Mouse (Mus musculus) lung, adult 18-20 months (tissue): ENCODE measurements around the gene Ackr1.
"Not testable (repeated sequence)": the region's sequence is repeated elsewhere in the genome, so short reads cannot be mapped to it uniquely, and the experiment has no call there.

Source experiments
- DNase-seq, 2 experiments: peaks; one replicate each; pipeline ENCODE4 v3.0.0; 2022; ENCODE audit warnings: mixed read lengths in 2 of 2

Gene Ackr1

GRCm38 (mm10) chr1:173348527-173348926 lies 15.0 kb upstream of the Ackr1 start:
- DNase-seq, result no peak

- no peak for DNase-seq
Observed at GRCm38 (mm10) chr1:173345112-173345511, 11.6 kb upstream of the Ackr1 start.

- no peak for DNase-seq
Observed at GRCm38 (mm10) chr1:173343934-173344333, 10.4 kb upstream of the Ackr1 start.

- DNase-seq, result no peak
Observed at GRCm38 (mm10) chr1:173342425-173342824, 8.9 kb upstream of the Ackr1 start.

GRCm38 (mm10) chr1:173339543-173339942 lies 6.0 kb upstream of the Ackr1 start:
- DNase-seq, result peak; percentile 15 to 16

GRCm38 (mm10) chr1:173337008-173337407 lies 3.5 kb upstream of the Ackr1 start:
- DNase-seq, result no peak

GRCm38 (mm10) chr1:173335903-173336302 lies 2.4 kb upstream of the Ackr1 start:
- no peak for DNase-seq

- DNase-seq, result no peak
Observed at GRCm38 (mm10) chr1:173332418-173332817, 1.1 kb downstream of the Ackr1 start.

GRCm38 (mm10) chr1:173329743-173330142 lies 3.8 kb downstream of the Ackr1 start:
- no peak for DNase-seq

GRCm38 (mm10) chr1:173329185-173329584 lies 4.4 kb downstream of the Ackr1 start:
- DNase-seq, result no peak

GRCm38 (mm10) chr1:173328446-173328845 lies 5.1 kb downstream of the Ackr1 start:
- no peak for DNase-seq

- no peak for DNase-seq
Observed at GRCm38 (mm10) chr1:173326552-173326951, 7.0 kb downstream of the Ackr1 start.

GRCm38 (mm10) chr1:173325395-173325794 lies 8.2 kb downstream of the Ackr1 start:
- no peak for DNase-seq

GRCm38 (mm10) chr1:173324961-173325360 lies 8.6 kb downstream of the Ackr1 start:
- DNase-seq, result no peak

GRCm38 (mm10) chr1:173323839-173324585 lies 9.5 kb downstream of the Ackr1 start:
- DNase-seq, result peak in 1 of 2 experiments; percentile 3

- DNase-seq, result no peak
Observed at GRCm38 (mm10) chr1:173322249-173322627, 11.3 kb downstream of the Ackr1 start.

- no peak for DNase-seq
Observed at GRCm38 (mm10) chr1:173321593-173322248, 11.8 kb downstream of the Ackr1 start.

GRCm38 (mm10) chr1:173317925-173318477 lies 15.5 kb downstream of the Ackr1 start:
- DNase-seq, result no peak

GRCm38 (mm10) chr1:173315725-173316124 lies 17.8 kb downstream of the Ackr1 start:
- DNase-seq, result no peak

GRCm38 (mm10) chr1:173313535-173314050 lies 20.0 kb downstream of the Ackr1 start:
- not testable (repeated sequence) for DNase-seq

GRCm38 (mm10) chr1:173302795-173303194 lies 30.8 kb downstream of the Ackr1 start:
- DNase-seq, result not testable (repeated sequence)
